Mouse (Mus musculus) thymus, postnatal 4 days (tissue): ENCODE data around the gene Egf.

Source experiments
- DNase-seq: peaks from one replicate; pipeline ENCODE4 v3.0.0; 2021

Egf gene

DNA sequence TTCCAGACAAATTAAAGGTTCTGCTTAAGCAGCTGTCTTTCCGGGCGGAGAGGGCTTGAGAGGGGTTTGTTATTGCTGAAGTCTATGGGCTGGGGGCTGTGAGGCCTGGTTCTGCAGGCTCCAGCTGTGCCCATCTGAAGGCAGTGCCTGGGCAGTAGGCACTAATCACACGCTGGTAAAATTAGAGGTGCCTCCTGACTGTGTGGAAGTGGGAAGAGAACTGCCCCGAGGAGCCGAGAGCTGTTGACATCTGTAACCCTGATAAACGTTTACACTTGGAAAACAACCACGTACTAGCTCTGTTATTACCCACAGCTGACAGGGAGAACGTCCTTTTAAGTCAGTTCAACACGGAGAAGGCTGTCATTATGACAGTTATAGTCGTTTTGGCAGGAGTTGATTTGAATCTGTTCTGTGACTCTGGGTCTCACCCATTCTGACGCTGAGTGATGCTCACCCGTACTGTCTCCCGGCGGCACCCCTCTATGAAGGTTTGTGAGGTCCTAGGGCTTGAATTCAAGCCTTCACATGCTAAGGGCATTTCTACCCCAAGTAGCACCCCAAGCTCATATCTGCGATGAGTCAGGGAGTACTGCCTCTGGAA is 40.5 kb downstream of the Egf start:
- no peak for DNase-seq

DNA sequence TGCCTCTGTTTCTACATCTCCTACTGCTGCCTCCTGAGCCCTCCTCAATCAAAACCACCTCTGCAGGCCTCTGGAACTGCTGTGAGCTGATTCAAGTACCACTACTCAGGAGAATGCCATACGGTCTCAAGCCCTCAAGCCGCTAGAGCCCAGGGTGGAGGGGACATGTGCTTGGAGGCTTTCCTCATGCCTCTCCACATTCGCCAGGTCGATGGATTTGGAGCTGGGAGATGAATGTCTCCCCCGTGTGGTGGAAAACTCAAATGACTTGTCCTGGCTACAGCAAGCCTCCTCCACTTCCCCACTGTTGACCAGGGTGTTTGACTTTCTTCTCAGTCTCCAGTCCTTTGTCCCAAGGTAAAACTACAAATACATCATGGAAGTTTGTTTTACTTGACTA is 47.0 kb downstream of the Egf start:
- peak; percentile 62 for DNase-seq

DNA sequence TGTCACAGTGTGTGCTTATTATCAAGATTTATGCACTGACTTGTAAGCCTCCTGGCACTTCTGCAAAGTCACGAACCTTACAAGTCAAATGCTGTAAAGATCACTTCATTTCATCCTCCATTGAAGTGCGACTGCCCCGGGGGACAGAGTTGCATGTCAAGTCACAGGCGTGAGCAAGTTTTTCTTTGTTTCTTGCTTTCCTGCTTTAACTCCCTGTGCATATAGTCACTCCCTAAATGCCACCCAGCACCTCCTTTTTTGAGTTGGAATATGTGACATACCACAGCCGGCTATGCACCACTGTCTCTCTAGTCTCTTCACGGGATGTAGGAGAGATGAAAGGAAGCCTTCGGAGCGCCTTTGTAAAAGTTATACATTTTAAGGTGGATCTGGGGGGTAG is 56.2 kb downstream of the Egf start:
- no peak for DNase-seq

DNA sequence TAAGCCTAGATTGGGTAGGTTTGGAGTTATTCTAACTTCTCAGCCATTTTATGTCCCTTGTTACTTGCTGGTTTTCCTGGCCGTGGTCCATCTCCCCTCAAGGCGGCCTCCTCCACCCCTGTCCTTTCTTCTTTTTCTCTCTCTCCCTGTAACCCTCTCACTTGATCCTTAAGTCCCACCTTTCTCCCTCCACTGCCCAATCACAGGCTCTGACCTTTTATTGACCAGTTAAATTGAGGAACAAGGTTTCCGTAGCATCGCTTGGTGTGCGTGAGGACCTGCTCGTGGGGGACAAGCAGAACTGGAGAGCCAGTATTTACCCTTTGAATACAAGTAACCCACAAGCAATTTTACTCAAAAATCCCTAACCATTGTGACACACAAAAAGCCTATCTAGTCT is 56.8 kb downstream of the Egf start:
- DNase-seq: no peak

DNA sequence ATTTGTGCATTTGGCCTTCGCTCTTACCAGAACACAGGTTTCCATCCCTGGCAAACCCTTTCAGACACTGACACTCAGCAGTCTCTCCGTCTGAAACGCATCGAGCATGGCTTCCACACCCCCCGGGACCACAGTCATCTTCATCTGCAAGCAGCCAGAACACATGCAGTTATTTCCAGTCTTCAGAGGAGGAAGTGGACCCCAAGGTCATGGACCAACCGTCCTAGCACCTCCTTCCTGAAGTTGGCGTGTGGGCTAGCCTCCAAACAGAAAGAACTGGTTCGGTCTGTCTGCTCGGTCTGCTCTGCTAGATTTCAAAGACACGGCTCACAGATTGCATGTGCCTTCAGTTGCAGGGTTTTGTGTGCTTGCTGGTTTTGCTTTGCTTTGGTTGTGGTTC is 57.4 kb downstream of the Egf start:
- DNase-seq: no peak

DNA sequence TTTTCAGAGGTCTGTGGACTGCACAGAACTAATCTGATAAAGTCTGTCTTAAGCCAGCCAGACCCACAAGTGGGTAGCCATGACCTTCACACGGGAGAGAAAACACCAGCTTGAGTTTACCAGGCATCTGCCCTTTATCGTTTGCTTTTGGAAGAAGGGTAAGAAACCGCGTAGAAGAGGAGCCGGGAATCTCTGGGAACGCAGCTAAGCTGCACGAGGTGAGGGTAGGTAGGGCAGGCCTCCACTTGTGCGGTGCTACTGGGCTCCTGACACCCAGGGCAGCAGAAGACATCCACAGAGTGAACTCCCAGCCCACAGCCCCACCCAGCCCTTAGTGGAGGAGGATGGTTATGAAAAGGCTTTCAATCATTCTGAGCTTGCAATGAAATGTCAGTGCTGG is 59.2 kb downstream of the Egf start:
- no peak for DNase-seq

DNA sequence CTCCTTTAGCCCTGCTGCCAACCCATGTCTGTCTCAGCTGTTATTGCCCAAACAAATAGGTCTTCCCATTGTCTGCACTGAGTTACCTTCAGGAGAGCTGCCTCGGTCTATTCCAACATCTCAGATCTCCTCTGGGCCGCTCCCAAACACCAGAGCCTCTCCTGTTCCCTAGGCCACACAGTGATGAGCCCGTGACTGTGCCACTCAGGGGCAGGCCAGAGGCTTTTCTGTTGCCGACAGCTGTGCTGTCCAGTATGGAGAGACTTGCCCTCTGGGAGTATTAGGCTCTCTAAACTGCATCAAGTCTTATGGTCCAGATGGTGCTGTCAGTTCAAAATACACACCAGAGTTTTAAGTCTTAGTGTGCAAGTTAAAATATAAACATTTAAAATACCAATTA is 61.5 kb downstream of the Egf start:
- no peak for DNase-seq

DNA sequence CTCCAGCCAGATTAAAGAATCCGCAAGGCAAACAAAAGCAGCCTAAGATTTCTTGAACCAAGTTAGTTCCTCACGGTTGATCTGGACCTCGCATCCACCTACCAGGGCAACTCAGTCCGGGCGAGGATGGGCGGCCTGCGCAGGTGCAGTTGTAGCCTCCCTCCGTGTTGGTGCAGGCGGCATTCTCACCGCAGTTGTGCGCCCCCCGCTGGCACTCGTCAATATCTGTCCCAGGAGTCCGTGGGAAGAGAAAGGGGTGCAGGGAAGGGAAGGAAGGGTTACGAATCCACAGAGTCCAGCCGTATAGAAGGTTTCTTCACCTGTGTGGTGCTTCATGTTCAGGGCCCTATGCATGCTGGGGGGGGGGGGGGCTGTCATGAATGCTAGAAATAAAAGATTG is 62.3 kb downstream of the Egf start:
- peak; percentile 52 for DNase-seq

DNA sequence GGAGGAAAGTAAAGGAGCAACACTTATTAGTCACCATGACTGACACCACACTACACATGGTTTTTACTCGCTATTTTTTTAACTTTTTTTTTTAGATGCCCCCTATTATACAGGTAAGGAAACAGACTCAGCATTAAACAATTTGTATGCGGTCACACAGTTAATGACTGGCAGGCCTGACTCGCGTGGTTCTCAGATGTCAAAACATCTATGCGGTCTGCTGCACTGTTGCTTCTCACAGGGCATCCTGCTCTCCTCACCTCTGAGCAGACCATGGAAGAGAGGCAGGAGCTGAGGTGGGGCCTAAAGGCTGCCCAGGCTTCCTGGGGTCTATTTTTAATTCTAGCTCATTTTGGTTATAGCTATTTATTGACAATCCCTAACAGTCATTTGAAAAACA is 67.7 kb downstream of the Egf start:
- DNase-seq: no peak

DNA sequence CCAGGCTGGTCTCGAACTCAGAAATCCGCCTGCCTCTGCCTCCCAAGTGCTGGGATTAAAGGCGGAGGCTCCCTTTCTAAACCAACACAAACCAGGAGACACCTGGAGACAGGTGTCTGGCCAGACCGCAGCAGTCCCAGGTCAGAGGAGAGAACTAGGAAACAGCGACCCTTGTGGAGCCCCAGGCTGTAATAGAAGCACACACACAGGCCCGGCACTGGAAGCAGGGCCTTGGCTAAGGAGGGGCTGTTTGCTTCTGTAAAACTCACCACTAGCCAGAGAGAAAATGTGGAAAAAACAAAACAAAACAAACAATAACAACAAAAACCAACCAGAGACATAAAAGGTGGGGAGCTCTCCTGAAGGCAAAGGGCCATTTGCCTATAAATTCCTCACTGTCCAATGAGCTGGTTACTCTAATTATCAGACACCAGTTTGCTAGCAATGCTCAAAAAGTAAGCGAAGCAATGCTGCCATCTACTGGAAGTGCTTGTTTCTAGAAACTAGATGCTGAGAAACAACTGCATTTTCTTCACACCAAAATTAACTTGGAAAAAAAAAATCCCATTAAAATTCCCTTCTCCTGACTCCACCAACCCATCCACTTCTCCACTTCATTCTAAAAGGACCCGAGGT is 68.3 kb downstream of the Egf start:
- DNase-seq: peak; percentile 62

DNA sequence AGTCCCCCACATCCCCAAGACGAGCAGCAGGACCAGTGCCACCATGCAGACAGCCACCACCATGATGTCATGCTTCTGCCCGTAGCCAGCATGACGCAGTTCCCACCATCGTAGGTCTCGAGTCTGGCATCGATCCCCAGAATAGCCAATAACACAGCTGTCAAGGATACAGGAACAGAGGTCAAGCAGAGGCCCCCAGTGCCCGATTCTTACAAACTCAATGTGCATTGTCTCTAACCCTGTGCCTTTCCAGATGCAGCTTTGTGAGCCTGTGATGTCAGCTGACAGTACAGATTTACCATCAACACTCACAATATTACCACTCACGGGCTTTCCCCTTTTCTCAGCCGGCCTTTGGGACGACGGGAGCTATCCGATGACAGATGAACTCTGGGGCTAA is 68.9 kb downstream of the Egf start:
- DNase-seq: no peak

DNA sequence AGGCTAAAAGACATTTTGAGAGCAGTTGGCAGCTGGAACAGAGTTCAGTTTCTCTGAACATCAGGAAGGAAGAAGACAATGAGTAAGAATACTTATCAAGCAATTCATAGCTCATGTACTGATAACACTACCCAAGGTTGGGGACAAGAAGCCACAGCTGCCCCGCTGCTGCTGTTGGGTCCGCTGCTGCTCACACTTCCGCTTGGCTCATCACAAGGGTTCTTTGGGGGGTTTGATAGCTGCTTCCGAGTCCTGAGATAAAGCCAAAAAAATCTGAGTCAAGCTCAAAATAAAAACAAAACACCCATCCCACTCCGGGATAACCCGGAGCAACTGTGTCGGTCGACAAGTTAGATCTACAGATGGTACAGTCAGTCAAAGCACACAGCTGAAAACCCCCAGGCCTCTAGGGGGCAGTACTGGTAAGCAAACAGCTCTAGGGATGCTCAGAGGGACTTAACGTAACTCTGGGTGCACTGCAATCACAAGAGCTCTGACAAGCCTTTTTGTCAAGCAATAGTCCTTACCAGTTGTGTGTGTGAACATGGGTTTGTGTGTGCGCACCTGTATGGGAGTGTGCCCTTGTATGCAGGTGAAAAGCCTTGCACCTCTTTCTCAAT is 71.9 kb downstream of the Egf start:
- peak; percentile 66 for DNase-seq

DNA sequence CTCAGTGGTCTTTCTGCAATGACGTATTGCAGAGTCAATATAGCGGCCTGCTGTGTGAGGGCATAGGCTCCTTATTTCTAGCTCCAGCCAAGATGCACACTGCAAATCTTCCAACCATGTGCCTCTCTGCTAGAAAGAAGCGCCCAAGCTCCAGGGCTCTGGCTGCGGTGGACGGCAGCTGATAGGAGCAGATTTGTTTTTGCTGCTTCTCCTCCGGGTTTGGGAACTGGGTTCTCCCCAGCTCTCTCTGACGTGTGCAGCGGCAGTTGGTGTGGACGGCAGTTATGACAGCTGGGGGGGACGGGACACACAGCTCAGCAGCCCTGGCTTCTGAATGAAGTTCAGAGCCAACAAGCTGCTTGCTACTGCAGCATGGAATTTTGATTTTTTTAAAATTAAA is 72.7 kb downstream of the Egf start:
- no peak for DNase-seq

DNA sequence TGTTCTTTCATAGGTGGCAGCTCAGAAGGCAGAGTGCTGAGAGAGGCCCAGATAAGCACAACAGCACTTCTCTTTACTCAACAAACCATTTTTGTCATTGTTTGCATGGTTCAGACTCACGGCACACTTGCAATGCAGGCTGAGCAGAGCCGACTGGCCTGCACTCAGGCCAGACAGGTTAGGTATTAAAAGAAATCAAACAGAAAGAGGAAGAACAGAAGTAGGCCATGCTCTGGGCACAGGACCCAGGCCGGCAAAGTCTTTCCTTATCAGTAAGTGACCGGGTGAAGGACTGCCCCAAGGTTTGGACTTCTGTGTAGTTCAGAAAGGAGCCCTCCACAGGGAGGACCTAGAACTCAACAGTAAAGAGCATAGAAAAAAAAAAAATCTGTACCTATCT is 73.3 kb downstream of the Egf start:
- DNase-seq: no peak

DNA sequence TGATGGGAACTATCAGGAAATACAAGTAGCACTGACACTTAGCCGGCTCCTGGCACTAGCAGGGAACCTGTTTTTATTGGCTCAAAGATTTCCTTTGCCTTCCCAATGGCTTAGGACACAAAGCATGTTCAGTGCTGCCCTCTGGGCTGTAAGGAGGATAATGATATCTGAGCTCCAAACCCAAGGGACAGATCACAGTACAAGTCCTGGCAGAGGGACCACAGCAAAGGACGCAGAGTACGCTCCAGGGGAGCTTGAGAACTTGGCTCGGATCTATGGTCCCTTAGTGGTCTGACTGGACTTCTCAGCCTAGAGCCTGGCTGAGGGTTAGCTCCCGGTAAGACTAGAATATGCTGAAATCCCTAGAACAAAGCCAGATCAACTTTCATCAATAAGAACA is 74.9 kb downstream of the Egf start:
- no peak for DNase-seq

DNA sequence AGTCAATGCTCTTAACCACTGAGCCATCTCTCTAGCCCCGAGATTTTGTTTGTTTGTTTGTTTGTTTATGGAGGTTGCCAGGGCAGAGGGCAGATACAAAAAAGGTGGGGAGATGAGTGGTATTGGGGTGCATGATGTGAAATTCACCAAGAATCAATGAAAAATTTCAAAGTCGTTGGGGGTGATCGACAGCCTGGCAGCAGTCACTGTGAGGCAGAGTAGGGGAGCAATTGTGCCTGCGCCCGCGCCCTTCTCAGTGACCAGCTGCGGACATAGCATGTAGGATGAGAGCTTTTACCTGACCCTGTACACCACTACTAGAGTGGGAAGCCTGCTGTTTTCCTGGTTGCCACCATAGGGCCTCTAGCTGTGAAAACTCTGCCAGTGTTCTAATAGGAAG is 79.2 kb downstream of the Egf start:
- no peak for DNase-seq

DNA sequence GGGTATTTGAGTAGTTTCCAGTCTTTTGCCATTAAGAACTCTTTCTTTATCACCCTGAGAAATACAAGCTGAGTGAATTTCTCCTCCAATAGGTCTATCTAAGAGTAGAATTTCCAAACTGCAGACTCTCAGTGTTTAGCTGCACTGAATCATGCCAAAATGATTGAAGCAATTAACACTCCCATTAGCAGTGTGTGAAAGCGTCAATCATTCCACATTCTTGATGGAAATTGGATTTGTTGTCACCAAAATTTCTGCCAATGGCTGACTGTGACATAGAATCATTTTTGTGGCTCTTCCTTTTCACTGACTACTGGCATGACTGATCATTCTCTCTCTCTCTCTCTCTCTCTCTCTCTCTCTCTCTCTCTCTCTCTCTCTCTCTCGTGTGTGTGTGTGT is 91.2 kb downstream of the Egf start:
- no peak for DNase-seq

DNA sequence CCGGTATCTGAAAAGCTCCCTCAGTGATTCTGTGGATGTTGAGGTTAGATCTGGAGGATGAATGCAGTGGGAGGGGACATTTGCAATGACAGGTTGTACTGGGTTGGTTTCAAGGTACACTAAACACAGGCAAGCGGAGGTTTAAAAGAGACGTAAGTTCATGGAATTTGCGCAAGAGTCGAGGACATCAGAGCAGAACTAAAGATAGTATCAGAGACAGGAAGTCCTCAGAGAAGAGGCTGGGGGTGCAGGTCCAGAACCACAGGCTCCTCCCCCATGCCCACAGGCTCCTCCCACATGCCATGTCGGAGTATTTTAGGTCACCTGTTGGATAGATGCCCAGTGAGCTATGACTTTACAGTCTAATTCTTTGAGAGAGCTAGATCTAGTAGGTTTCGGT is 96.3 kb downstream of the Egf start:
- peak; percentile 73 for DNase-seq

DNA sequence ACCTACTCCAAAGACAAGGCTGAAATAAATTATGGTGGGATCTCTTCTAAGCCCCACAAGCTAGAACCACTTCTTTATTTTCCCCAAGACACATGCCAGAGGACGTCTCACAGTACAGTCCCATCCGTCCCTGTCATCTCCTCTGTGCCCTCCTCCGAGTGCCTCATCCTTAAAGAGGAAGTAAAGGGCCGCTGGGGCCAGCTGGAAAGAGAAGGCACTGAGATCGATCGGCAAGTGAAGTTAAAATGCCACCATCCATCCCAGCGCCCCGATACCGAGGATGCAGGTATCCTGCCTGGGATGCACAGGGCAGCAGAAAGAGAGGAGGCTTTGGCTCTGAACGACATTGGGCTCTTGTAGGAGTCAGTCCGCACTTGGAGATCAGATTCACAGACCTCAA is 97.3 kb downstream of the Egf start:
- DNase-seq: no peak

DNA sequence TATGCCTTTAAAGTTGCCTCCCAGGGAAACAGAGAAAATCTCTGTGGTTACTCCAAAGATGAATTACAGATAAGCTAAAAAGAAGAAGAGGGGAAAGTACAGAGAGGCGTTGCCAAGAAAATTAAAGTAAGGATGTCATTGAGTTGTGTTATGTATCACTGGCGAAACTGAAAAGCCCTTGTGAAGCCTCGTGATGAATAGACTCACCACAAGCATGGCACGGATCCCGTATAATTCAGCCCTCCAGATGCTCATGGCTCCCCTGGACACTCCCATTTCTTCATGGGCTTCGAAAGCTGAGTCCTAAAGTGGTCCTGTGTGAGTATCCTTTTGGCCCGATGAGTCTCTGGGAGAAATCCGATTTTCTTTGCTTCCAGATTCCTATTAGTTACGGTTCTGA is 97.9 kb downstream of the Egf start:
- DNase-seq: no peak

DNA sequence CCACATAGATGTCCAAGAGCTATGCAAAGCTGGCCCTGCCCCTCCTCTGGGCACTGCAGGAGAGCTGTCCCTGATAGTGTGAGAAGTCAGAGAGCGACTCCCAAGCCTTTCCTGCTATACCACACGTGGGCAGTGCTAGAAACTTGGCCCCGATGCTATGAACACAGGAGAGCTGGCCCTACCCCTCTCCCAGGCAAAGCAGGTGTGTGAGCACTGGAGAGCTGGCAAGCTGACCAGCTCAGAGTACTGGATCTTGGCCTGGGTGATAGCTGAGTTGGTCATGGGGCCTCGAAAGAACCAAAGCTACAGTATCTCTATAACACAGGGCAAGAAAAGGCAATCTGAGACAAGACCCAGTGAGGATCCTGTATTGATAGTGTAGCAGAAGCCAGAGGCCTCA is 98.6 kb downstream of the Egf start:
- DNase-seq: no peak

DNA sequence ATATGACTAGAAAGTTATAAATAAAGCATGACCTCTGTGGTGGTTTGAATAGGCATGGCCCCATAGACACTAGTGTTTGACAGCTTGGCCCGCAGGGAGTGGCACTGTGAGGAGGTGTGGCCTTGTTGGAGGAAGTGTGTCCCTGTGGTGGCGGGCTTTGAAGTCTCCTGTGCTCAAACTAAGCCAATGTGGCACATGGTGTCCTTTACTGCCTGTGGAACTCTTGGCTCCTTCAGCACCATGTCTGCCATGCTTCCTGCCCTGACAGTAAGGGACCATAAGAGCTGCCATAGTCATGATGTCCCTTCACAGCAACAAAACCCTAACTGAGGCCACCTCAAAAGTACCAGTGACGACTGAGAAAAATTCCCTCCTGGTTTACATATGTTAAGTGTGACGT is 102.6 kb downstream of the Egf start:
- DNase-seq: peak; percentile 17

DNA sequence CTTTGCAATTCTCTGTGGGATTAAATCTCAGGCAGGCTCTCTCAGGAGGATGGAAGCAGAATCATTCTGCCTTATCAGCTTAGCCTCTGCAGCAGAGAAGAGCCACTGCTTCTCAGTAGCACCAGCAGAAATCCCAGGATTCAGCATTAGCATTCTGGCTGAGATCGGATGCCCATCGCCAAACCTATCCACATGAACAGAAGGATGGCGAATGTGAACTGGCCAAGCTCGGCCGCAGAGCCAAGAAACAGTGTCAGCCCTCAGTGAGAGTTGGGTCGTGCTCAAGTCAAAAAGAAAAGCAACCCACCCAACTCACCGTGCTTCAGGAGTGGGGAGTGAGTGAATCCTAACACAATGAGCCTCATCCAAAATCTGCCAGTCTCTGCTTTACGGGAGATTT is 103.4 kb downstream of the Egf start:
- DNase-seq: no peak

DNA sequence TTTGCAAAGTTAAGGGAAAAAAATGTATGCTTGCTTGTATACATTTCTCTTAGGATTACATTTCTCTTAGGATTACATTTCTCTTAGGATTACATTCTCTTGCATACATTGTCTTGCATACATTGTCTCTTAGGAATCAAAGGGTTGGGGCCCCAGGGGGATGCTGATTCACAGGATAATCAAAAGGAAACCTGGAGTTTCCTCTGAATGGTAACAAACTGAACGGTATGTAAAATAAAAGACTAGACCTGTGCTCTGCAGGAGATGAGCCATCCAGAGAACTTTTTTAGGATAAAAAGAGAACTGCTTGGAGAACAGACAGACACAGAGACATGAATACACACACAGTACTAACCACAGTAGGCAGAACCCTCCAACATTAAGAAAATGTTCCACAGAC is 104.2 kb downstream of the Egf start:
- DNase-seq: no peak

DNA sequence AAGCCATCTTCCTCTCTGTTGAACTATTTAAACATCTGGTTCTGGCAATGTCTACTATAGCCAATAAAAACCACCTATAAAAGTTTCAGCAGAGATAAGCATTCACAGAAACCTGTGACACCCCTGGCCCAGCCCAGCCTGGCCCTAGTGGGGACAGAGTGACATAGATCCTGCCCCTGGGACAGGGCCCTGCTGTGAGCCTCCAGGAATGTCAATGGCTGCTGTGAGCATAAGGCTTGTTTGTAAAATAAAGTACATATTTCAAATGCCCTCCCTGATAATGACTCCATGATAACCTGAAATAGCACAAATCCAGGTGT is 104.9 kb downstream of the Egf start:
- DNase-seq: no peak
